Mouse (Mus musculus) lung, postnatal 0 days (tissue): ENCODE measurements around the gene Naa40. TPM values are rescaled to one million over a fixed set of nuclear protein-coding genes. Genes with fewer than 3 reads are reported as not detected.

Experiments
- ATAC-seq: fragments of 200-750 bp; cut with Nextera tagmentation; 2 replicates; pipeline ENCODE4 v1.8.0; 2017; ENCODE audit warnings: moderate library complexity
- DNase-seq: peaks from one replicate; pipeline ENCODE4 v3.0.0-alpha.2; 2016; ENCODE audit warnings: low spot score
- H3K27ac ChIP-seq: fragments of 300-500 bp; sonication (generic); 2 replicates; pipeline ENCODE4 v1.5.1; 2014; ENCODE audit warnings: antibody characterized with exemption, mild to moderate bottlenecking, low read length, mixed read lengths
- H3K27me3 ChIP-seq: fragments of 300-500 bp; sonication (generic); replicated peaks from 2 replicates; pipeline ENCODE4 v1.6.1; 2014; ENCODE audit warnings: low read length, mixed read lengths; ENCODE audit not compliant: insufficient read depth
- H3K36me3 ChIP-seq: fragments of 300-500 bp; sonication (generic); 2 replicates; pipeline ENCODE4 v1.6.1; 2014; ENCODE audit warnings: low read length, mixed read lengths; ENCODE audit not compliant: insufficient read depth
- H3K4me1 ChIP-seq: fragments of 300-500 bp; sonication (generic); 2 replicates; pipeline ENCODE4 v1.6.1; 2014; ENCODE audit warnings: antibody characterized with exemption, low read depth, low read length, mixed read lengths; ENCODE audit not compliant: insufficient read depth
- H3K4me2 ChIP-seq: fragments of 300-500 bp; sonication (generic); replicated peaks from 2 replicates; pipeline ENCODE4 v1.6.1; 2014; ENCODE audit warnings: low read depth, mild to moderate bottlenecking, low read length, moderate library complexity, mixed read lengths
- H3K4me3 ChIP-seq: fragments of 300-500 bp; sonication (generic); 2 replicates; pipeline ENCODE4 v1.5.1; 2014; ENCODE audit warnings: low read depth, low read length
- H3K9ac ChIP-seq: fragments of 300-500 bp; sonication (generic); replicated peaks from 2 replicates; pipeline ENCODE4 v1.6.1; 2014; ENCODE audit warnings: low read depth, mild to moderate bottlenecking
- H3K9me3 ChIP-seq: fragments of 300-500 bp; sonication (generic); 2 replicates; pipeline ENCODE4 v1.6.1; 2016; ENCODE audit warnings: low read length, mixed read lengths
- CTCF ChIP-seq: IDR thresholded peaks from 2 replicates; pipeline ENCODE4 v1.5.1; 2016; ENCODE audit warnings: antibody characterized with exemption, mild to moderate bottlenecking
- EP300 ChIP-seq: IDR thresholded peaks from 2 replicates; pipeline ENCODE4 v1.6.1; 2016; ENCODE audit warnings: antibody characterized with exemption, mild to moderate bottlenecking, control low read depth
- WGBS: fragments of 180-500 bp; shearing (Covaris S2); extraction: QIAGEN DNeasy Blood & Tissue Kit; methylation state at CpG from one replicate; pipeline ENCODE4 v1.1.7; 2014; 5-methylcytosine and 5-hydroxymethylcytosine counted together
- polyA plus RNA-seq: library from polyadenylated mRNA; unstranded; fragments of >200 nt; fragmentation: Nextera tagmentation; extraction: Ambion mirVana; gene quantifications from 2 replicates; pipeline ENCODE4 v1.2.1, GENCODE M21; 2015

The Naa40 gene
- polyA plus RNA-seq, 1 experiment from 2014 or later, result 16.6 TPM

GRCm38 (mm10) chr19:7257881-7258280 lies 16.9 kb upstream of the Naa40 start:
- no peak for ATAC-seq
- Histone ChIP-seq H3K9ac (no peak overlapping the region), H3K27ac (no peak overlapping the region), H3K4me1 (no peaks in the 10 kb centered on the region), H3K4me2 (no peak overlapping the region), H3K36me3 (no peaks in the 10 kb centered on the region), H3K9me3 (no peaks in the 10 kb centered on the region), H3K27me3 (no peaks in the 10 kb centered on the region), H3K4me3 (no peak overlapping the region)
- TF ChIP-seq CTCF (no peak), EP300 (no peak)
- DNase-seq, result no peak
- 66% methylated on average over 5 of the region's 5 CpGs for WGBS

- H3K36me3 ChIP-seq, result no peaks in the 10 kb centered on the region
- TF ChIP-seq EP300, result no peak
- no peak for TF ChIP-seq CTCF
- H3K27me3 ChIP-seq, result no peaks in the 10 kb centered on the region
- no peak overlapping the region for H3K27ac ChIP-seq
- H3K4me2 ChIP-seq, result no peak overlapping the region
- 66% methylated on average over 3 of the region's 3 CpGs for WGBS
- ATAC-seq (no peak), DNase-seq (peak; percentile 36)
- H3K4me1 ChIP-seq, result no peaks in the 10 kb centered on the region
- no peak overlapping the region for H3K9ac ChIP-seq
- H3K9me3 ChIP-seq, result no peaks in the 10 kb centered on the region
- H3K4me3 ChIP-seq, result no peak overlapping the region
Measured at GRCm38 (mm10) chr19:7246021-7246420, 5.0 kb upstream of the Naa40 start.

GRCm38 (mm10) chr19:7240291-7240690 lies 692 bp downstream of the Naa40 start:
- Histone ChIP-seq H3K27ac (peak overlapping the region; percentile 51), H3K9me3 (no peaks in the 10 kb centered on the region), H3K36me3 (no peaks in the 10 kb centered on the region), H3K4me3 (peak overlapping the region; percentile 74), H3K9ac (peak overlapping the region; percentile 65), H3K27me3 (no peaks in the 10 kb centered on the region), H3K4me2 (peak overlapping the region; percentile 94), H3K4me1 (no peaks in the 10 kb centered on the region)
- TF ChIP-seq CTCF (no peak), EP300 (no peak)
- 2% methylated on average over 13 of the region's 13 CpGs for WGBS
- ATAC-seq (no peak), DNase-seq (no peak)

GRCm38 (mm10) chr19:7239574-7239973 lies 1.4 kb downstream of the Naa40 start:
- no peak for DNase-seq
- TF ChIP-seq CTCF, result no peak
- no peak for TF ChIP-seq EP300
- H3K36me3 ChIP-seq, result no peaks in the 10 kb centered on the region
- H3K9ac ChIP-seq, result peak overlapping the region; percentile 65; the same call in 1 of the 2 replicates
- H3K4me2 ChIP-seq, result no peak overlapping the region
- no peaks in the 10 kb centered on the region for H3K4me1 ChIP-seq
- WGBS, result 77% methylated on average over 3 of the region's 3 CpGs
- H3K27me3 ChIP-seq, result no peaks in the 10 kb centered on the region
- no peak overlapping the region for H3K4me3 ChIP-seq
- no peaks in the 10 kb centered on the region for H3K9me3 ChIP-seq
- ATAC-seq, result no peak
- H3K27ac ChIP-seq, result no peak overlapping the region

- Histone ChIP-seq H3K4me1 (no peaks in the 10 kb centered on the region), H3K36me3 (0 out of 2 replicates have a peak, but pooled peaks cover 2% of the 10 kb centered on the region), H3K27ac (no peak overlapping the region), H3K4me2 (no peak overlapping the region), H3K4me3 (no peak overlapping the region), H3K9ac (no peak overlapping the region), H3K27me3 (no peaks in the 10 kb centered on the region), H3K9me3 (no peaks in the 10 kb centered on the region)
- TF ChIP-seq EP300, result no peak
- TF ChIP-seq CTCF, result no peak
- 81% methylated on average over 4 of the region's 4 CpGs for whole genome bisulfite sequencing
- ATAC-seq, result no peak
- no peak for DNase-seq
Measured at GRCm38 (mm10) chr19:7236742-7237141, 4.2 kb downstream of the Naa40 start.

GRCm38 (mm10) chr19:7236011-7236410 lies 5.0 kb downstream of the Naa40 start:
- no peaks in the 10 kb centered on the region for H3K9me3 ChIP-seq
- no peaks in the 10 kb centered on the region for H3K4me1 ChIP-seq
- ATAC-seq (no peak), DNase-seq (no peak)
- H3K4me3 ChIP-seq, result no peak overlapping the region
- no peak overlapping the region for H3K9ac ChIP-seq
- H3K27ac ChIP-seq, result no peak overlapping the region
- no peak for TF ChIP-seq EP300
- no peak for TF ChIP-seq CTCF
- no peaks in the 10 kb centered on the region for H3K27me3 ChIP-seq
- no peak overlapping the region for H3K4me2 ChIP-seq
- peaks cover 6% of the 10 kb centered on the region; the same call in 1 of the 2 replicates for H3K36me3 ChIP-seq
- 93% methylated on average over 2 of the region's 2 CpGs for WGBS

GRCm38 (mm10) chr19:7235461-7235860 lies 5.5 kb downstream of the Naa40 start:
- Histone ChIP-seq H3K4me2 (no peak overlapping the region), H3K9me3 (no peaks in the 10 kb centered on the region), H3K9ac (no peak overlapping the region), H3K4me1 (no peaks in the 10 kb centered on the region), H3K36me3 (peaks cover 7% of the 10 kb centered on the region; the same call in 1 of the 2 replicates), H3K27ac (no peak overlapping the region), H3K4me3 (no peak overlapping the region), H3K27me3 (no peaks in the 10 kb centered on the region)
- DNase-seq (no peak), ATAC-seq (no peak)
- TF ChIP-seq EP300 (no peak), CTCF (no peak)
- WGBS, result 88% methylated on average over 9 of the region's 9 CpGs
